Mouse (Mus musculus) liver, adult 2 months (tissue): ENCODE results near the gene Axl. TPM values are rescaled to one million over a fixed set of nuclear protein-coding genes. Genes with fewer than 3 reads are reported as not detected.

ENCODE experiments used
- DNase-seq: peaks from one replicate; pipeline ENCODE4 v3.0.0-alpha.2; 2011; ENCODE audit warnings: low read depth, low spot score; ENCODE audit errors: extremely low read depth
- H3K27ac ChIP-seq: fragments of 200-500 bp; replicated peaks from 2 replicates; pipeline ENCODE4 v1.5.1; 2012; ENCODE audit warnings: low read depth, mild to moderate bottlenecking, control low read depth, inconsistent platforms, low read length; ENCODE audit not compliant: insufficient read depth
- H3K27me3 ChIP-seq: fragments of 200-500 bp; 2 replicates; pipeline ENCODE4 v1.6.1; 2012; ENCODE audit warnings: mild to moderate bottlenecking, moderate library complexity, low read length, inconsistent platforms; ENCODE audit not compliant: control insufficient read depth, insufficient read depth
- H3K36me3 ChIP-seq: fragments of 200-500 bp; 2 replicates; pipeline ENCODE4 v1.6.1; 2012; ENCODE audit warnings: low read length, inconsistent platforms; ENCODE audit not compliant: control insufficient read depth, insufficient read depth
- H3K4me1 ChIP-seq: fragments of 200-500 bp; 2 replicates; pipeline ENCODE4 v1.6.1; 2011; ENCODE audit warnings: low read length; ENCODE audit not compliant: control insufficient read depth, insufficient read depth
- H3K4me3 ChIP-seq: fragments of 200-500 bp; 2 replicates; pipeline ENCODE4 v1.5.1; 2011; ENCODE audit warnings: low read depth, mild to moderate bottlenecking, control low read depth, low read length, moderate library complexity; ENCODE audit not compliant: insufficient read depth
- H3K79me2 ChIP-seq: fragments of 200-500 bp; 2 replicates; pipeline ENCODE4 v1.6.1; 2012; ENCODE audit warnings: inconsistent platforms, mild to moderate bottlenecking, low read length, moderate library complexity; ENCODE audit not compliant: control insufficient read depth, insufficient read depth
- H3K9ac ChIP-seq: fragments of 200-500 bp; 2 replicates; pipeline ENCODE4 v1.6.1; 2012; ENCODE audit warnings: low read depth, mild to moderate bottlenecking, control low read depth, inconsistent platforms, low read length
- CTCF ChIP-seq: fragments of 200-500 bp; IDR thresholded peaks from 2 replicates; pipeline ENCODE4 v1.5.1; 2011; ENCODE audit warnings: low read depth, low read length, control low read depth
- POLR2A ChIP-seq: fragments of 200-500 bp; IDR thresholded peaks from 2 replicates; pipeline ENCODE4 v1.6.1; 2011; ENCODE audit warnings: low read length, control low read depth; ENCODE audit not compliant: insufficient read depth; ENCODE audit errors: extremely low read depth
- WGBS: fragments of 180-500 bp; shearing (Covaris S2); methylation state at CpG from one replicate; pipeline ENCODE4 v1.1.7; 2018; 5-methylcytosine and 5-hydroxymethylcytosine counted together
- polyA plus RNA-seq: library from polyadenylated mRNA; depleted of rRNA; stranded (reverse); fragments of >200 nt; gene quantifications from 2 replicates; pipeline ENCODE4 v1.2.3, GENCODE M21; 2012
- total RNA-seq: library from RNA; depleted of rRNA; stranded (reverse); fragments of >200 nt; gene quantifications from 2 replicates; pipeline ENCODE4 v1.2.3, GENCODE M21; 2014

The Axl gene
- total and polyA plus RNA-seq, 2 experiments = 11.4 to 12.4 TPM

GRCm38 (mm10) chr7:25783746-25784145, 4.8 kb downstream of the Axl start:
- no peak overlapping the region for H3K9ac ChIP-seq
- no peaks in the 10 kb centered on the region for H3K4me1 ChIP-seq
- no peak overlapping the region for H3K4me3 ChIP-seq
- no peak overlapping the region for H3K27ac ChIP-seq
- H3K36me3 ChIP-seq = no peaks in the 10 kb centered on the region
- 75% methylated on average over 8 of the region's 8 CpGs for WGBS
- no peak for TF ChIP-seq POLR2A
- no peak for TF ChIP-seq CTCF
- peaks cover 6% of the 10 kb centered on the region; the same call in 1 of the 2 replicates for H3K27me3 ChIP-seq
- no peaks in the 10 kb centered on the region for H3K79me2 ChIP-seq
- no peak for DNase-seq

DNA sequence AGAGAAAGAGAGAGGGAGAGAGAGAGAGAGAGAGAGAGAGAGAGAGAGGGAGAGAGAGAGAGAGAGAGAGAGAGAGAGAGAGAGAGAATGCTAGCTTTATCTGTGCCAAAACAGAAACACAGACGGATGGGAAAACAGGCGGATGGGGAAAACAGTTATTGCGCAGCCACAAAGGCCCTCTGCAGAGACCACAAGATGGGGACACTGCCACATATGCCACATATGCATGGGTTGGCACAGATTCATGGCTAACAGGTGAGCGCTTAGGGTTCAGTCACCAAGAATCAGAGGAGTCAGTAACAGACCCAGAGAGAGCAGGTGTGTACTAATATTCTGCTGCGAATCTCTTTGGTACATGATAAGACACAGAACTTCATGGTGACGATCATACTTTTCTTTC, 5.8 kb downstream of the Axl start:
- H3K4me1 ChIP-seq = no peaks in the 10 kb centered on the region
- H3K27me3 ChIP-seq = no peaks in the 10 kb centered on the region
- no peak for TF ChIP-seq POLR2A
- TF ChIP-seq CTCF = no peak
- WGBS = 76% methylated on average over 6 of the region's 6 CpGs
- DNase-seq = no peak
- H3K36me3 ChIP-seq = no peaks in the 10 kb centered on the region
- no peaks in the 10 kb centered on the region for H3K79me2 ChIP-seq
- no peak overlapping the region for H3K4me3 ChIP-seq
- no peak overlapping the region for H3K27ac ChIP-seq
- H3K9ac ChIP-seq = no peak overlapping the region

- no peaks in the 10 kb centered on the region for H3K27me3 ChIP-seq
- H3K4me1 ChIP-seq = no peaks in the 10 kb centered on the region
- 49% methylated on average over 11 of the region's 11 CpGs for WGBS
- peak overlapping the region; percentile 28; the same call in 1 of the 2 replicates for H3K4me3 ChIP-seq
- no peaks in the 10 kb centered on the region for H3K79me2 ChIP-seq
- no peak for DNase-seq
- H3K36me3 ChIP-seq = no peaks in the 10 kb centered on the region
- 0 out of 2 replicates have a peak overlapping the region, but pooled peaks have one; percentile 26 for H3K27ac ChIP-seq
- no peak for TF ChIP-seq POLR2A
- TF ChIP-seq CTCF = no peak
- peak overlapping the region; percentile 55 for H3K9ac ChIP-seq
These were observed 6.4 kb downstream of the Axl start for GRCm38 (mm10) chr7:25781937-25782610.

GRCm38 (mm10) chr7:25781321-25781936, 7.1 kb downstream of the Axl start:
- H3K4me3 ChIP-seq = peak overlapping the region; percentile 28; the same call in 1 of the 2 replicates
- peak overlapping the region; percentile 55 for H3K9ac ChIP-seq
- H3K27ac ChIP-seq = 0 out of 2 replicates have a peak overlapping the region, but pooled peaks have one; percentile 26
- H3K4me1 ChIP-seq = no peaks in the 10 kb centered on the region
- H3K27me3 ChIP-seq = no peaks in the 10 kb centered on the region
- no peak for DNase-seq
- TF ChIP-seq POLR2A (no peak), CTCF (no peak)
- WGBS = 20% methylated on average over 32 of the region's 33 CpGs
- no peaks in the 10 kb centered on the region for H3K36me3 ChIP-seq
- no peaks in the 10 kb centered on the region for H3K79me2 ChIP-seq

DNA sequence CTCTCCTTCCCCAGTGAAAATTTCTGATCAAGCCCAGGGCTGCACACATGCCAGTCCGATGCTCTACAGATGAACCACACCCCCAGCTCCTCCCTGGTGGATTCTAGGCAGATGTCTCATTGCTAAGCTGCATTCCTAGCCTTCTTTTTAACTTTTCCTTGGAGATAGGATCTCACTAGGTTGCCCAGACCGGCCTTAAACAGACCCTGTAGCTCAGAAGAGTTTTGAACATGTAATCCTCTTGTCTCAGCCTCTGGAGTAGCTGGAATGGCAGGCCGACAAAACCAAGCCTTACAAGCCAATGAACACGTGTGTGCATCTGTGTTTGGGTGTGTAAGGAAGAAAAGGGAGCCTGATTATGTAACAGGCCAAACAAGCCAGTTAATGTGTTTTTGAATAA, 7.8 kb downstream of the Axl start:
- no peak overlapping the region for H3K27ac ChIP-seq

GRCm38 (mm10) chr7:25780021-25780420, 8.5 kb downstream of the Axl start:
- Histone ChIP-seq H3K27me3 (no peaks in the 10 kb centered on the region), H3K27ac (no peak overlapping the region), H3K9ac (no peak overlapping the region), H3K36me3 (no peaks in the 10 kb centered on the region), H3K4me3 (no peak overlapping the region), H3K4me1 (no peaks in the 10 kb centered on the region), H3K79me2 (no peaks in the 10 kb centered on the region)
- 94% methylated on average over 5 of the region's 5 CpGs for WGBS
- TF ChIP-seq CTCF (no peak), POLR2A (no peak)
- no peak for DNase-seq

More for the DNA sequence above, 7.8 kb downstream of the Axl start:
- no peaks in the 10 kb centered on the region for H3K36me3 ChIP-seq
- WGBS = 73% methylated on average over 4 of the region's 4 CpGs
- H3K9ac ChIP-seq = no peak overlapping the region
- no peaks in the 10 kb centered on the region for H3K27me3 ChIP-seq
- H3K79me2 ChIP-seq = no peaks in the 10 kb centered on the region
- TF ChIP-seq CTCF (no peak), POLR2A (no peak)
- no peak for DNase-seq
- H3K4me1 ChIP-seq = no peaks in the 10 kb centered on the region
- H3K4me3 ChIP-seq = no peak overlapping the region
